Mouse (Mus musculus): Measurements from ENCODE around the gene Lrat.

Lrat gene
- long read RNA-seq, experiment 1 = 0 reads
- long read RNA-seq, experiment 2 = 0 reads

DNA sequence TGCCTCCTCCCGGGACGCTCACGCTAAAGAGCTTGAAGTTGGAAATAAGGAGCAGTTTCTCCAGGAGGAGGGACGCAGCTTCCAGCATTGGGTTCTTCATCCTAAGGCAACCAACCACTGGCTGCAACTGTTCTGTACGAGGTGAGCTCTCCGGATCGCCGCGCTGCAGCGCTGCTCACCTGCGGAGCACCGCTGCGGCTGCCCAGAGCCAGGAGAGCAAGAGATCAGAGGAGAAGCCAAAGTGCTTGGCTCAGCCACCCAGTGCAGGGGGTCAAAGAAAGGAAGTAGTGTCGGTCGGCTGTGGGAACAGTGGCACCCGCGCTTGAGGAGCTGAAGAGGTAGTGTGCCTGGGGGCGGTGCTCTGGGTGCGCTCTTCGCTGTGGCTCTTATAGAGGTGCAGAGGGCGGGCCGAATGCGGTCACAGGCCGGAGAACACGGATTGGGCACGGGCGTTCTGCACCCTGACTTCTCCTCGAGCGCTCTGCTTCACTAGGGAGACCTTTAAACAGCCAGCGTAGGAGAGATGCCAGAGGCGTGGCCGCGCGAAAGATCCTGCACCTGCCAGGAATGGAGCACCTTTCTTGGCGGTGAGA, at the start of gene Lrat:
TSS of gene Lrat (minus strand) at position 361 of the 593 bp plus-strand sequence.
- intact Hi-C loops (cut with DNase I) = no loop called here

DNA sequence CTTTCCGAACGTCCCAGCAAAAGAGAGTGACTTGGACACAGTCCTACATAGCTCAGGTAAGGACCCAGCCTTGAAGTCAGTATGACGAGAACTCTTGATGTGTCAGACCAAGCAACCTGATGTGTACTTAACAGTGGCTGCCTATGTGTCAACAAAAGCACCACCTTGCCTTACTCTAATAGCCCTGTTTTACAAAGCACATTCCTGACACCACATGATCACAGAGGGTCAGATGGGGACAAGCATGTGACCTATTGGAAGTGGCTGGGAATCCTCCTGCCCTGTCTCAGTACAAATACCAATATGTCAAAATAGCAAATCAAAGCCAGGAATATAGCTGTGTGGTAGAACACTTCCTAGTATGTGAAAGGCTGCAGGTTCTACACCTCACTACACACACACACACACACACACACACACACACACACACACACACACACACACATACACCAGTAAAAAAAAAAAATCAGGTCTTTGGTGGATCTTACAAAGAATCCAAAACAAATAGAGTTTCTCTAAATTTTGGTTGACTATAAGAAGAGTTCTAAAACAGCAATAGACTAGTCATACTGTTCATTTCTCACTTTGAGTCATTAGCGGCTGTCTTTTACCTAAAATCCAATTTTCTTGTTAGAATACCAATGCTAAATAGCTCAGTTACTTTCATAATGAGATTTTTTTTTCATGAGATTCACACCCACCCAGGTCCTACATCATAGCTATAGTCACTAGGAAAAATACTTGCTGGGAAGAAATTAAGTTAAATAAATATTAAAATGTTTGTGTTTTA, 48.6 kb upstream of the Lrat start:
- intact Hi-C loops (cut with DNase I) = no loop called here

DNA sequence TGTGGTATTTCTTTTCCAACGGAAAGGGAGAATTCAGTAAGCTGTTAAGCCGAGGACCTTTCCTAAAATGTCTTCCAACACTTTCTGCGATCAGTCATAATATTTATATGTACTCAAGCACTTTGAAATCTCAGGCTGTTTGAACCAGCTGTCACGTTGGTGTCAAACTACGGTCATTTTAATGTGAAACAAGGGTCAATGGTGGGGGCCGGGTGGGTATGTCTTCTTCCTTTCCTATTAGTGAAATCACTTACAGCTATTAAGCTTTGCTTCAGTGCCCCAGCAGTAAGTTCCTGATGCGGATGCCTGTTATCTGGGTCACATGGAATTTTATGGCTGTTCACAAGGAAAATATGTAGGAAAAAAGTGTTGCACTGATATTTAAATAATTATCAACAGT, 46.9 kb upstream of the Lrat start:
- intact Hi-C loops (cut with DNase I) = no loop called here

DNA sequence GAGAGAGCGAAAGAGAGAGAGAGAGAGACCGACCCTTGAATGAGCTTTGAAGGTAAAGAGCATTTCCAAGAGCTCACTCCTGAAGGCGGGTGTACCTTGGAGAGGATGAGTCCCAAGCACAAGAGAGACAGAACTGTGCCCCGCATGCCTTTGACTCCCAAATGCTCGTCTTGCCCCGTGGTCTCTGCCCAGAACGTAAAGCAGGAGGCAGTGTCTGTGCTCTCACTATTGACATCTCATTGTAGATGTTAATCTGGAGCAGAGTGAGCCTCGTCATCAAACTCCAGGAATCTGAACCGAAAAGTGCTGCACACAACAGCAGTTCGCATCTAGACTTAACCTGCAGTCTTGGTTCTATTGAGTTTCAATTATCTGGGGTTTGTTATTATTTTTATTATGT, 46.4 kb upstream of the Lrat start:
- intact Hi-C loops (cut with DNase I) = no loop called here

DNA sequence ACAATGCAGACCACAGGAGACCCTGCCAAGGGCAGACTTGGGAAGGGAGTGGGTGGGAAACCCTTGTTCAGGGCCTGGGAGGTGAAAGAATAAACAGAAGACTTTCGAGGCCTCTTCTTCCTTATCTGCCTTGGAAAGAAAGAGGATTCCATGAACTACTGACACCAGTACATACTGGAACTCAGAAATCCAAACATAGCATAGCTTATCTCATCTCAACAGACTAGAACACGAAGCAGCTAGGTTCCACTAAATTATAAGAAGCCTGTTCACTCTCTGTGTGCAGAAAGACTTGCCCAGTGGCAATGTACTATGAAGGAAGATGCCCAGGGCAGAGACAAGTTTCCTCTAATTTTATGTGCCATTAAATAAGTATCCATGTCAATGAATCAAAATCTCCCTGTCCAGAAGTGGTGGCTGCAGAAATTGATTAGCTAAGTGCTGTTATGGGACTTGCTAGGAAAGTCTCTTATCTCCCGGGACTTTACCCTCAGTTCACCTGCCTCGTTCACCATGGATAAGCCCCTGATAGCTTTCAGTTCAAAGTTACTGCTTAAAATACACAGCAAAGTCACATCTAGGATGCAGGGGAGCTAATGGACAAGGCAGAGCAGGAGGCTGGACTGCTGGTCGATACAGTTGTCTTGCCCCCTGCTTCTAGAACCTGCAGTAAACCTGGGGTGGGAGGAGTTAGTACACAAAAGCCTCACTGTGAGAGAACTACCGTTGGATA, 42.8 kb upstream of the Lrat start:
- intact Hi-C loops (cut with DNase I) = no loop called here

DNA sequence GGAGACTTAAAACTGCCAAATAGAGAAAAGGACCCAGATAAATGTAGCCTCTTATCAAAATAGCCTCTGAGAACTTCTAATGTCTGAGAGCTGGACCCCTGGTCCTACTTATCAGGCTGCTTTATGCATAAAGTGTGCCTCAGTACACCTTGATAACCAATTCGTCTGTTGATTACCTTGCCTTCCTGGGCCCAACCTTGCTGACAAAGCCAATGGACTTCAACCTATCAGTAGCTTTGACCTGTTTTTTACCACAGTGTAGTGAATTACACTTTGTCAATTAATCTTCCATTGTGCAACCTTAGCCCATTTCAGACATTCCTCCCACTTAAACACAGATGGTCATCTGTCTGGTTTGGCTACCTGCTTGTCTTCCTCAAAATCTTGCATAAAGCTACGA, 24.1 kb upstream of the Lrat start:
- intact Hi-C loops (cut with DNase I) = no loop called here

DNA sequence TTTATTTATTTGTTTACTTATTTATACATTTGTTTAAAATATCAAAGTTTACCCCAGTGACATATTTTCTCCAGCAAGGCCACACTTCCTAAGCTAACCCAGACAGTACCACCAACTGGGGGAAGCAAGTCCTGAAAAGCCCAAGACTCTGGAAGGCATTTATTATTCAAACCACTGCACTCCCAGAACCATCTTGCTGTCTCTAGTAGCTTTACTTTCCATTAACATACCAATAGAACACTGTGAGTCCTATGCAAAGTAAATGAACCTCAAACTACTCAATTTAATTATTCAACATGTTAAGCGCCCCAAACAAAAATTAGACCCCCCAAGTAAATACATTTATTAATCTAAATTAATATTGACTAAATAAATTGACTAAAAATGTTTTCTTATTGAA, 11.9 kb upstream of the Lrat start:
- intact Hi-C loops (cut with DNase I) = no loop called here

DNA sequence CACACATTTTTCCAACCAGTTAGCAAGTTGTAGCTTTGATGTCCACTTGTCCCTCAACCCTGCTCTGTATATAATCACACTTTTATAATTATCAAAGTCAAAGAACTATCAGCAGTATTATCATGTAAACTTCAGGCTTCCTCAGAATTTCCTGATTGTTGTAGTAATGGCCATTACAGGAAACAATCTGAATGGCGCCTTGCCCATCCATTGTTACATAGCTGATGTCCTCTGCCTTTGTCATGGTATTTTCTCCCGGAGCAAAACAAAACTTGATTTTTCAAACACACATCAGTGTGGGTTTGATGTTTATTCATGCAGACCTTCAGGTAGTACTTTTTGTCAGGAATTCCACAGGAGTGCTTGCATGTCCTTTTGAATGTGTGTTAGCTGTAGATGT, 4.9 kb upstream of the Lrat start:
- intact Hi-C loops (cut with DNase I) = no loop called here

DNA sequence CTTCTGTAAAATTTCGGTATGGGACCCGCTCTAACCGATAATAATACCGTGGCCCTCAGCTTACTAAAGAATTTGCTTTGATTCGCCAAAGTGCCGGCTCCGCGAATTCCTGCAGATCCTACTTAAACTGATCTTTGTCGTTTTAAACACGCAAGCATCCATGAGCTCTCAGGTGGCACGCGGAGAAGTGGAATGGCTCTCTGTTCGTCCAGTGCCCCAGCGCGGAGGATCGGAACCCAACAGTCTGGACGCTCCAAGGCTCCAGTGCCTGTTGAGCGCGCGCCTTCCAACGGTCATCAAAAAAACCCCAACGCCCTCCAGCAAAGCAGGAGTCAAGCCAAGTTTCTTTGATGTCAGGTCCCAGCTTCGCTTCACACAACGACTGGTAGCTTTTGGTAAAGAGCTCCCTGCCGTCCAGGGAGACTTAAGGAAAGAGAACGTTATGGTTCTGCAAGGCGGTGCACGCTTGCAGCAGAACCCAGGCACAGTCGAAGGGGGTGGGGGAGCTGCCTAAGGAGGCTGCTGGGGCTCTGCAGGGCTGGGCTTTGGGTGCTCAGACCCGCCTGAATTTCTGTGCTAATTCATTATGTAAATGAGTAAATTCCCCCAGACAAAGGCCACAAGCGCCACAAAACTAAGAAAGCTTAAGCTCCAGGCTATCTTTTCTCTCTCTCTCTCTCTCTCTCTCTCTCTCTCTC, 587 bp upstream of the Lrat start:
- intact Hi-C loops (cut with DNase I) = no loop called here

DNA sequence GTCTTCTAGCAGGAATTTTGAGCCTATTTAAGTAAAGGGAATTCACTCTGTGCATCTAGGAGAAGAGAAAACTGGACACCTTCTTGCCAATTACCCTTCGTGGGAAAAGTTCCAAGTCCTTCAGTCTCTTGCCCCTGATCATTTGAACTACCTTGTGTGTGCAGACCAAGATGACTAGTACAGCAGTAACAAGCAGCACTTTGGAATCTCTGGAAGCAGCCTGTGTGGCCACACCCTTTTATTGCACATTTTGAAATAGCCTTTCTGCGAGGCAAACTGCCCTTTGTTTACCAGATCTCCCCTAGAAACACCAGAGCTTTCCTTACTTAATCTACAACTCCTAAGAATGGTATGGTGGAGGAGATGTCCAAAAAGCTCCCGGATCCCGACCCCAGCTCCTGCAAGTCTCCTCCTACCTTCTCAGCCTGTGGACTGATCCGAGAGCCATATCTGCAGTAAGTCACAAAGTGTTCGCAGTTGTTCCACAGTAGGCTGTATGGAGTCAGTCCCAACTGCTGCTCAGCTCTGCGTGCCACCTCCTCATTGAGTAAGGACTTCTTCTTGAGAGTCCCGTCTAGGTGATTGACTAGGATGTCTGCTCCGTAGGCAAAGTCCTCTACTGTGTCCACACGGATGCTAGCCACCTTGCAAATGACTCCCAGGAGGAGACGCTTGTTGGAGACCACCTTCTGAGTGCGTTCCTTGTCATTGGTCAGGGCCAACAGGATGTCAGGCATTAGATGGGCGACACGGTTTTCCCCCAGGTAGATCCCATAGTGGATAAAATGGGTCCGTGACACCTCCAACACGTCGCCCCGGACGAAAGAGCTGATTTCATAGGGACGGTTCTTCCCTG, 788 bp downstream of the Lrat start:
- intact Hi-C loops (cut with DNase I) = no loop called here

DNA sequence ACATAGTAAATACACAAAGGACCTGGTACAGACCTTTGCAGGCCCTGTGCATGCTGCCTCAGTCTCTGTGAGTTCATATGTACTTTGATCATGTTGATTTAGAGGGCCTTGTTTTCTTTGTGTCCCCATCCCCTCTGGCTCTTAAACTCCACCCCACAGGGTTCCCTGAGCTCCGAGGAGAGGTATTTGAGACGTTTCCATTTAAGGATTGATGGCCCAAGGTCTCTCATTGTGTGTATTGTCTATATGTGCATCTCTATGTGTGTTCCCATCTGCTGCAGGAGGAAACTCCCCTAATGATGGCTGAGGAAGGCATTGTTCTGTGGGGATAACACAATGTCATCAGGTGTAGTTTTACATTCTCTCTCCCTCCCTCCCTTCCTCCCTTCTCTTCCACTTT, 14.9 kb downstream of the Lrat start:
- intact Hi-C loops (cut with DNase I) = no loop called here

DNA sequence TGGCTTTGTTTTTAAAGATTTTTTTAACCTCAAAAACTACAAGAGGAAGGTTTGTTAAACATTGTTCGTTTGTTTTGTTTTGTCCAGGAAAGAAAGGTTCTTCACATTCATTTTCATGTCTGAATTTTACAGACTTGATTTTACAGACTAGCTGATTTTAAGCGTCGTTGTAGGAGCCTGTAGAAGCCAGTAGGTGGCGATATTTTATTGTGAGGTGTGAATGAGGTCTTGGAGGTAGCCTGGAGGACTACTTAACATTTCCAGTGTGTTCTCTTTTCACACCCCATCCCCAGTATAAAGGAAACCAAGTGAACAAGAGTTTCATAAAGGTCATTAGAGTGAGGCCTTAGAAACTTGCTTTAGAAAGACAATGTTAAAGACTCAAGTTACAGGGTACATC, 26.5 kb downstream of the Lrat start:
- intact Hi-C loops (cut with DNase I) = loop anchor here (5.0 kb wide), 2 partner anchors 110 to 175 kb away; no protein-coding TSS in a partner anchor

DNA sequence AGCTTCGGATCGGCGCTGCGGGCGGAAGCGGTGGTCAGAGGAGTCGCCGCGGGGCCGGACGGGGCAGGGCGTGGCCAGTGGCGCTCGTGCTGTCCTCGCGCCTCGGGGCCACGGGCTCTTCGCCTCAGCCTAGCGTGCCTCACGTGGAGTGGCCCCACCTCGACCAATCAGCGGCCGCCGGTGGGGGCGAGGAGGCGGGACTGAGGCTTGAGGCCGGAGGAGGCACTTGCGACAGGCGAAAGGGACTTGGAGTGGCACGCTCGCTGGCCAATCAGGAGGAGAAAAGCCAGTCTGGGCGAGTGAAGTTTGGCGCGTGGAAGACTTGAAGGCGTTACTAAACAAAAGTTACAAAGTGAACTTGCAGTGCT, 27.4 kb downstream of the Lrat start, which contains the start of gene Rbm46:
TSS of gene Rbm46 (minus strand) at position 112 of the 368 bp plus-strand sequence.
- intact Hi-C loops (cut with DNase I) = loop anchor here (5.0 kb wide), 2 partner anchors 111 to 176 kb away; no protein-coding TSS in a partner anchor

DNA sequence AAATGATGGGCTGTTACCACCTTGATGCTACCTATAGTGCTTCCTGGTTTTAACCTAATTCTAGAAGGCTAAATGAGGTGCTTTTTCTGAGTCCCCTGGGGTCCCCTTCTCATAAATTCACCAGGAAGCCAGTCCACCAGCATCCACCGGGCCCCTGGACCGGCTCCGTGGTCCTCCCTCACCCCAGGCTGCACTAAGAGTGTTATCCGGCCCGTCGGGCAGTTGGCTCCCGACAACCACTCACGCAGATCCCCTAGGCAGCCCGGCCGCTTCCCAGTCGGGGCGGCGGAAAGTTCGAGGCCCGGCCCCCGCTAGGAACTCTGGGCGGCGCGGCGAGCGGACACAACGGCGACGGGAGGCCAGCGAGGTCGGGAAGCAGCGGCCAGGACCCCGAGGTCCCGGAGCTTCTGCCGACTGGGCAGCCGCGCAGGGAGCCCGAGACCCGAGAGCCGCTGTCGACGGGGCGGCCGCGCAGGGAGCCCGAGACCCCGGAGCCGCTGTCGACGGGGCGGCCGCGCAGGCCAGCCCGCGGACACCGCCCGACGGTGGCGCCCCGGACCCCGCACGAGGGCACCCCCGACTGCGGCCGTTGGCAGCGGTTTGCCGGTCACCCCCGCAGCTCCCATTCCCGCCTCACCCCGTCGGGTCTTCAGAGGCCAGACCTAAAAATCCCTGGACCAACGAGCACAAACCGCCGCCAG, 28.0 kb downstream of the Lrat start:
- intact Hi-C loops (cut with DNase I) = loop anchor here (5.0 kb wide), 2 partner anchors 111 to 176 kb away; no protein-coding TSS in a partner anchor

DNA sequence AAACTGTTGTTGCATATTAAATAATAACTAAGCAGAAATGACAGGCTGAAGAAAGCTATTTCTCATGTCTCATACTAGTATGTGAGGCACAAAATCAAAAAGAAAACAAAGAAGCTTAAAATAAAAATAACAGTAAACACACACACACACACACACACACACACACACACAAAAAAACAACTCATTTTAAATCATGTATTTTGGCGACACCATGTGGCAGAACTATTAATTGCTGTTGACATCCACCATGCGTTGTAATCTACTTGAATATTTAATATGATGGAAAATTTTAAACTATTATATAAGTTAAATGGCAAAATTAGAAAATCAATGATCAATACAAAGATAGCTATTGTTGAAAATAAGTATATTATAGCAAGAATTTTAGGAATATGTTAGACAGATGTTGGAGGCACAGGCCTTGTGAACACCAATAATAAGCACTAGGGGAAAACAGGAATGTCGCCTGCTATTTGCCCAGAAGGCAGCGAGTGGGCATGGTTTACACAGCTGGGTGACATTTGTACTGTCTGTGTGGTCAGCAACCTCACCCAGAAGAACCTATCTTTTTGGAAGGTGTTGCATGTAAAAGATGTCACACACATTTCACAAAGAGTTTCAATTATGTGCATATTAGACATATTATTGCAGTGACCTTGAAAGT, 46.2 kb downstream of the Lrat start:
- intact Hi-C loops (cut with DNase I) = loop anchor here (2.0 to 10.0 kb wide), 3 partner anchors 130 to 493 kb away; partner anchors contain the start of gene Npy2r

All from adrenal gland (tissue).